48 mouse cellular contexts compared by ENCODE assay signal in the genomic region with DNA sequence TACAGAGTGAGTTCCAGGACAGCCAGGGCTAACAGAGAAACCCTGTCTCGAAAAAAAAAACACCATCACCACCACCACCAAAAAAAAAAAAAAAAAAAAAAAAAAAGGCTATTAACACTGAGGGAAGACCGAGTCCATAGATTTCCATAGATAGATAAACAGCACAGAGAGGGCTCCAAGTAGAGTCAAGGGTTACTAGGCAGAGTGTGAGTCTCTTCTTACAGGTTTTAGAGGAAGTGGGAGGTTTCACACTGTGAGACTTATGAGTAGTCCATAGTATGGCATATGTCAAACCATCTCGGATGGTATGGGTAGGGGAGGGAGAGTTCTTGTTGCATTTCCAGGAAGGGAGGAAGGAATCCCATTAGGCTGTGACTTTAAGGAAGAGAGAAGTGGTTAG. TPM values are rescaled to one million over a fixed set of nuclear protein-coding genes. Genes with fewer than 3 reads are reported as not detected.
"Had no signal": no experiment of that assay in that cellular context is flagged by ENCODE, and none has a peak within 500 bp of the region (broad histone marks: within the 10 kb centered on the region; RNA-seq: fewer than 3 reads in every experiment).

No protein-coding gene starts in this region.

- DNase-seq: left cerebral cortex, postnatal 4 days; liver; liver, embryonic 13.5 days; liver, postnatal 0 days; lung, adult 18-20 months; lung, adult 2 months; lung, embryonic 14.5 days; lung, postnatal 10 days; lung, postnatal 14 days; lung, postnatal 36 days; lung, postnatal 4 days; midbrain, embryonic 14.5 days had no signal

- H3K27ac ChIP-seq: limb, embryonic 10.5 days; limb, embryonic 12.5 days; limb, embryonic 13.5 days; limb, embryonic 15.5 days; liver, embryonic 12.5 days; liver, embryonic 13.5 days; liver, embryonic 14.5 days; liver, embryonic 15.5 days; lung, embryonic 15.5 days; macrophage; midbrain, embryonic 10.5 days; midbrain, embryonic 12.5 days; midbrain, embryonic 13.5 days; midbrain, embryonic 15.5 days; neural tube, embryonic 12.5 days; neural tube, embryonic 13.5 days had no signal

- H3K4me3 ChIP-seq: limb, embryonic 10.5 days; limb, embryonic 12.5 days; limb, embryonic 13.5 days; limb, embryonic 15.5 days; liver, embryonic 12.5 days; liver, embryonic 13.5 days; liver, embryonic 15.5 days; lung, embryonic 15.5 days; megakaryocyte, embryonic 14.5 days; midbrain, embryonic 10.5 days; midbrain, embryonic 12.5 days; midbrain, embryonic 13.5 days; midbrain, embryonic 15.5 days; myocyte; neural tube, embryonic 12.5 days; neural tube, embryonic 13.5 days had no signal

- H3K4me1 ChIP-seq: limb, embryonic 10.5 days; limb, embryonic 12.5 days; limb, embryonic 13.5 days; limb, embryonic 15.5 days; liver, embryonic 12.5 days; liver, embryonic 13.5 days; liver, embryonic 15.5 days; lung, embryonic 15.5 days; megakaryocyte, embryonic 14.5 days; neural tube, embryonic 12.5 days; neural tube, embryonic 13.5 days had no signal

- H3K9ac ChIP-seq: limb, embryonic 12.5 days; limb, embryonic 13.5 days; limb, embryonic 15.5 days; liver, embryonic 12.5 days; liver, embryonic 13.5 days; liver, embryonic 14.5 days; liver, embryonic 15.5 days; liver, postnatal 0 days; lung, embryonic 14.5 days; lung, embryonic 15.5 days; midbrain, embryonic 12.5 days; midbrain, embryonic 13.5 days; midbrain, embryonic 15.5 days; neural tube, embryonic 12.5 days; neural tube, embryonic 13.5 days had no signal

- H3K4me2 ChIP-seq: limb, embryonic 12.5 days; limb, embryonic 13.5 days; limb, embryonic 15.5 days; liver, embryonic 11.5 days; liver, embryonic 12.5 days; liver, embryonic 13.5 days; liver, embryonic 15.5 days; lung, embryonic 14.5 days; lung, embryonic 15.5 days; midbrain, embryonic 11.5 days; midbrain, embryonic 12.5 days; midbrain, embryonic 13.5 days; midbrain, embryonic 15.5 days; neural tube, embryonic 12.5 days; neural tube, embryonic 13.5 days had no signal

- H3K36me3 ChIP-seq: limb, embryonic 10.5 days; limb, embryonic 12.5 days; limb, embryonic 13.5 days; limb, embryonic 15.5 days; liver, embryonic 12.5 days; liver, embryonic 13.5 days; liver, embryonic 15.5 days; lung, embryonic 15.5 days; midbrain, embryonic 10.5 days; midbrain, embryonic 12.5 days; midbrain, embryonic 13.5 days; midbrain, embryonic 15.5 days; neural tube, embryonic 12.5 days; neural tube, embryonic 13.5 days had no signal

- H3K9me3 ChIP-seq: limb, embryonic 10.5 days; limb, embryonic 12.5 days; limb, embryonic 13.5 days; limb, embryonic 15.5 days; liver, embryonic 12.5 days; liver, embryonic 13.5 days; liver, embryonic 15.5 days; lung, embryonic 15.5 days; megakaryocyte, embryonic 14.5 days; midbrain, embryonic 10.5 days; midbrain, embryonic 12.5 days; midbrain, embryonic 13.5 days; midbrain, embryonic 15.5 days; neural tube, embryonic 12.5 days; neural tube, embryonic 13.5 days had no signal

- H3K27me3 ChIP-seq: liver, embryonic 13.5 days; liver, embryonic 15.5 days; neural tube, embryonic 12.5 days had no signal

RNA-seq across cellular contexts. Expression of a gene that starts 23.4 kb away (rescaled TPM):
- total RNA-seq: left cerebral cortex, postnatal 36 days; left cerebral cortex, postnatal 4 days; liver, adult 2 months; megakaryocyte progenitor cell, adult 5-6 weeks; megakaryocyte, adult 5-6 weeks; megakaryocyte-erythroid progenitor cell, adult 5-6 weeks; monocyte, adult 5-6 weeks had no signal
- polyA plus RNA-seq: limb, embryonic 12.5 days; liver, adult 2 months; liver, embryonic 11.5 days; liver, embryonic 13.5 days; liver, embryonic 14.5 days; liver, embryonic 15.5 days; liver, embryonic 16.5 days; liver, postnatal 0 days; macrophage had no signal

RNA-seq across cellular contexts. Expression of a gene that starts 24.0 kb away (rescaled TPM):
- total RNA-seq: liver, adult 2 months; megakaryocyte progenitor cell, adult 5-6 weeks; megakaryocyte, adult 5-6 weeks; megakaryocyte-erythroid progenitor cell, adult 5-6 weeks; monocyte, adult 5-6 weeks had no signal
- polyA plus RNA-seq: limb, embryonic 10.5 days; limb, embryonic 11.5 days; limb, embryonic 12.5 days; limb, embryonic 13.5 days; liver, adult 2 months; liver, embryonic 11.5 days; liver, embryonic 13.5 days; liver, embryonic 14.5 days; liver, embryonic 15.5 days; liver, postnatal 0 days; lung, embryonic 14.5 days; lung, embryonic 16.5 days; lung, postnatal 0 days; macrophage; midbrain, embryonic 10.5 days; midbrain, embryonic 11.5 days; midbrain, embryonic 12.5 days; midbrain, embryonic 14.5 days; myocyte; neural tube, embryonic 11.5 days; neural tube, embryonic 12.5 days had no signal

RNA-seq across cellular contexts. Expression of a gene that starts 39.9 kb away (rescaled TPM):
- total RNA-seq: left cerebral cortex, postnatal 10 days; left cerebral cortex, postnatal 14 days; left cerebral cortex, postnatal 25 days; left cerebral cortex, postnatal 36 days; left cerebral cortex, postnatal 4 days; megakaryocyte progenitor cell, adult 5-6 weeks; megakaryocyte, adult 5-6 weeks; megakaryocyte-erythroid progenitor cell, adult 5-6 weeks; midbrain, postnatal 0 days; monocyte, adult 5-6 weeks had no signal
- polyA plus RNA-seq: lung, adult 2 months; macrophage; midbrain, embryonic 13.5 days; myocyte had no signal

RNA-seq across cellular contexts. Expression of a gene that starts 47.2 kb away (rescaled TPM):
- total RNA-seq: left cerebral cortex, postnatal 10 days; left cerebral cortex, postnatal 14 days; left cerebral cortex, postnatal 25 days; left cerebral cortex, postnatal 36 days; left cerebral cortex, postnatal 4 days; liver, adult 2 months; megakaryocyte progenitor cell, adult 5-6 weeks; megakaryocyte, adult 5-6 weeks; megakaryocyte-erythroid progenitor cell, adult 5-6 weeks; monocyte, adult 5-6 weeks had no signal
- polyA plus RNA-seq: limb, embryonic 10.5 days; limb, embryonic 11.5 days; limb, embryonic 12.5 days; limb, embryonic 13.5 days; limb, embryonic 14.5 days; limb, embryonic 15.5 days; liver, adult 2 months; liver, embryonic 11.5 days; liver, embryonic 12.5 days; liver, embryonic 13.5 days; liver, embryonic 14.5 days; liver, embryonic 15.5 days; liver, embryonic 16.5 days; liver, postnatal 0 days; lung, adult 2 months; lung, embryonic 14.5 days; lung, embryonic 15.5 days; lung, embryonic 16.5 days; lung, postnatal 0 days; macrophage; midbrain, embryonic 10.5 days; midbrain, embryonic 11.5 days; midbrain, embryonic 12.5 days; midbrain, embryonic 13.5 days; midbrain, embryonic 14.5 days; midbrain, embryonic 16.5 days; myocyte; neural tube, embryonic 11.5 days; neural tube, embryonic 12.5 days had no signal
